Mouse (Mus musculus) cortical plate, adult 2 months (tissue): ENCODE data around the gene St5.

Experiments
- CTCF ChIP-seq: fragments of 200-500 bp; IDR thresholded peaks from 2 replicates; pipeline ENCODE4 v1.5.1; 2011; ENCODE audit warnings: mild to moderate bottlenecking, control low read depth, low read length; ENCODE audit not compliant: insufficient read depth; ENCODE audit errors: extremely low read depth
- POLR2A ChIP-seq: fragments of 200-500 bp; IDR thresholded peaks from 2 replicates; pipeline ENCODE4 v1.6.1; 2011; ENCODE audit warnings: mild to moderate bottlenecking, low read length, control low read depth; ENCODE audit not compliant: insufficient read depth; ENCODE audit errors: extremely low read depth

DNA sequence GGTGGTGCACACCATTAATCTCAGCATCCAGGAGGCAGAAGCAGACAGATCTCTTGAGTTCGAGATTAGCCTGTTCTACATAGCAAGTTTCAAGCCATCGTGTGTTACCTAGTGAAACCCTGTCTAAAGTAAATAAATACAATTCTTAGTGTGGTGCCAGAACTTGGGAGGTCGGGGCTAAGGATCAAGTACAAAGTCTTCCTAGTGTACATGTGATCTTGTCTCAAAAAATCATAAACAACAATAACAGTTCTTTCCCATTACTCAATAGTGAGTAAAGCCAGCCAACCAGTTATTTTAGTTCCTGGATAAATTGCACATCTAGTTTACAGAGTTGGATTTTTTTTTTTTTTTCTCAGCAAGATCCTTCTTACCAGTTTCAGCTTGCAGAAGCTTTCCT lies 1.1 kb upstream of the St5 start:
- TF ChIP-seq CTCF: no peak
- no peak for TF ChIP-seq POLR2A
